Mouse (Mus musculus): ENCODE results near the gene Rasgrf1. TPM values are rescaled to one million over a fixed set of nuclear protein-coding genes. Genes with fewer than 3 reads are reported as not detected.

The Rasgrf1 gene
- polyA plus RNA-seq, 1 experiment from 2014 or later: 0.05 TPM

DNA sequence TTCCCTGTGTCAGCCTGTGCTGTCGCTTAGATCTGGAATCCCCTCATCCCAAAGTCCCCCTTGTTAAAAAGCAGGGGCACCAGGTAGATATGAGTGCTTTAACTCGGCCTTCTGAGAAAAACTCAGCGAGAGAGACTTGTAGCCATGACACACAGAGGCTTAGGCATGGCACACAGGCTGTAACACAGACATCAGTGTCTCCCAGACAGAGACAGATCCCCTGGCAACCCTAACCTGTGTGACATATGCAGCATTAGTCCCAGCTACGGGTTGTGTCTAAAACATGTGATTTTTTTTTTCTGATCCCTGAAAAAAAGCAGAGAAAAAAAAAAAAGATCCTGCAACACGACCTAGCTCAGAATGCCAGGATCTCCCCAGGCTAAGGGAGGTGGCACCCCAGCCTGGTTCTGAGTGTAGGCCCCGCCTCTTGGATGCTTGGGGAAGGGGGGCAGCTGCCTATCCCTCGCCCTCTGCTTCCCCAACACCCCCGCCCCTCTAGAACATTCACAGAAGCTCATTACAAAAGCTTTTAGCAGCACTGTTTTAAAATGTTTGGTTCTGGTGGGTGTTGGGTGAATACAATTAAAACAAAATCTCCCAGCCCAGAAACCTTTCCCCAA, 39.1 kb upstream of the Rasgrf1 start:
- no peak overlapping the region for H3K9ac ChIP-seq (ENCODE audit: low read depth, low read length)
- TF ChIP-seq CTCF (IDR thresholded peaks at IDR 0.05; ENCODE audit: low read depth): no peak
- H3K9me3 ChIP-seq (replicated peaks; ENCODE audit: low read length): no peaks in the 10 kb centered on the region
- H3K27me3 ChIP-seq (ENCODE audit: insufficient read depth, low read length): peaks cover 17% of the 10 kb centered on the region
- no peaks in the 10 kb centered on the region for H3K4me1 ChIP-seq (replicated peaks; ENCODE audit: insufficient read depth, low read length)
- no peak overlapping the region for H3K27ac ChIP-seq
- no peak overlapping the region for H3K4me2 ChIP-seq (ENCODE audit: low read length)
- ATAC-seq (replicated peaks; ENCODE audit: low FRiP score, low read depth) (no peak), DNase-seq (ENCODE audit: low spot score) (no peak)
- 13% methylated on average over 8 of the region's 8 CpGs for WGBS
- H3K36me3 ChIP-seq (ENCODE audit: insufficient read depth, low read length): no peaks in the 10 kb centered on the region
- no peak overlapping the region for H3K4me3 ChIP-seq (replicated peaks; ENCODE audit: low read depth, low read length)

DNA sequence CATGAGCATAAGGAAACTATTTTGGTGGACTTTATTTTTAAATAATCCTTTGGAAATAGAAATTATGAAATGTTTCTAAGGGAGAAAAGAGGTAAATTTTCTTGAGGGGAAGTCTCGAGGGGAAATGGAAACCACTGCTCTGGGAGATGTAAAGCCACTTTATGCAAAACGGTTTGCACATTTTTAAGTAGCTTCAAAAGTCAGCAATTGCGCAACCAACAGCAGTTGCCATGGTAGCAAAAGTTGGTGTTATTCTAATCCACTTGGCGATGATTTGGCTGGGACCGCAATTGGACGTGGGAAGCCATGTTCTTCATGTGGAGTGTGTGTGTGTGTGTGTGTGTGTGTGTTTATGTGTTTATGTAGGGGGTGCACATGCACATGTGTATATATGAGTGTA, 37.6 kb upstream of the Rasgrf1 start:
- no peaks in the 10 kb centered on the region for H3K4me1 ChIP-seq (replicated peaks; ENCODE audit: insufficient read depth, low read length)
- WGBS: 76% methylated on average over 6 of the region's 6 CpGs
- no peaks in the 10 kb centered on the region for H3K9me3 ChIP-seq (replicated peaks; ENCODE audit: low read length)
- H3K27me3 ChIP-seq (ENCODE audit: insufficient read depth, low read length): peaks cover 17% of the 10 kb centered on the region
- ATAC-seq (replicated peaks; ENCODE audit: low FRiP score, low read depth) (no peak), DNase-seq (ENCODE audit: low spot score) (no peak)
- TF ChIP-seq CTCF (IDR thresholded peaks at IDR 0.05; ENCODE audit: low read depth): no peak
- no peaks in the 10 kb centered on the region for H3K36me3 ChIP-seq (ENCODE audit: insufficient read depth, low read length)
- H3K27ac ChIP-seq: no peak overlapping the region
- no peak overlapping the region for H3K9ac ChIP-seq (ENCODE audit: low read depth, low read length)
- no peak overlapping the region for H3K4me3 ChIP-seq (replicated peaks; ENCODE audit: low read depth, low read length)
- no peak overlapping the region for H3K4me2 ChIP-seq (ENCODE audit: low read length)

DNA sequence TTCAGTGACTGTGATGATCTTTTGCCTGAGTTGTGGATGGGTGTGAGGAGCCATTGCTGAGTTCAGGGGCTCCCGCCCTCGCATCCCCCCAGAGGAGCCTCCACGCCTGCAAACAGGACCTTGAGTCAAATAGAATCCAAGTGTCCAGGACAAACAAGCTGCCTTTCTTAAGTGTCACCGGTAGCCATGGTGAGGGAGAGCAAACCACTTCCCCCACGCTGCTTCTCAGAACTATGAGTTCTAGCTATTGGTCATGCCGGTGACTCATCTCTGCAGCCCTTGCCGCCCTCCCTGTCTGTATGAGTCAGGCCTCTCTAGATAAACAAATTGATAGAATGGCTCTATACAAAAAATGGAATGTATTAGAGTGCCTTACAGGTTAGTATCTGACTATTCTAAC, 35.3 kb upstream of the Rasgrf1 start:
- H3K4me1 ChIP-seq (replicated peaks; ENCODE audit: insufficient read depth, low read length): no peaks in the 10 kb centered on the region
- DNase-seq (ENCODE audit: low spot score): no peak
- no peak overlapping the region for H3K4me2 ChIP-seq (ENCODE audit: low read length)
- no peaks in the 10 kb centered on the region for H3K36me3 ChIP-seq (ENCODE audit: insufficient read depth, low read length)
- no peak overlapping the region for H3K9ac ChIP-seq (ENCODE audit: low read depth, low read length)
- ATAC-seq (replicated peaks; ENCODE audit: low FRiP score, low read depth): no peak
- 63% methylated on average over 7 of the region's 7 CpGs for WGBS
- no peak overlapping the region for H3K27ac ChIP-seq
- no peak overlapping the region for H3K4me3 ChIP-seq (replicated peaks; ENCODE audit: low read depth, low read length)
- H3K9me3 ChIP-seq (replicated peaks; ENCODE audit: low read length): 0 out of 2 replicates have a peak, but pooled peaks cover under 1% of the 10 kb centered on the region
- H3K27me3 ChIP-seq (ENCODE audit: insufficient read depth, low read length): peaks cover 21% of the 10 kb centered on the region
- no peak for TF ChIP-seq CTCF (IDR thresholded peaks at IDR 0.05; ENCODE audit: low read depth)

DNA sequence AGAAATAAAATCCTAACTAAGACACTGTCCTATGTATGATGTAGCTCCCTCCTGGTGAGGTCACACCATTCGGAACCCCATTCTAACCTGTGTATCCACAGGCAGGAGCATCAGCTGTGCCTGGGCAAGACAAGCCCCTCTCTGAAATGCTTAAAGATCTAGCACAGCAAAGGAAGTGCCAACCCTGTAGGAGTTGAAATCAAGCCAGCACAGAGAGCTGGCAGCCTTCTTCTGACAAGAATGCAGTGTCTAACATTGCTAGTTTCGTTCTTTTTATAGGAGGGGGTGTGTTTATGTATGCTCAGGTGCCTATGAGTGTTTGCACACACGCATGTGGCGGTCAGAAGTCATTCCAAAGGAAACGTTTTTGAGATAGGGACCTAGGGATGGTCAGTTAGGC, 34.2 kb upstream of the Rasgrf1 start:
- Histone ChIP-seq H3K9me3 (replicated peaks; ENCODE audit: low read length) (0 out of 2 replicates have a peak, but pooled peaks cover 3% of the 10 kb centered on the region), H3K4me1 (replicated peaks; ENCODE audit: insufficient read depth, low read length) (no peaks in the 10 kb centered on the region), H3K4me2 (ENCODE audit: low read length) (no peak overlapping the region), H3K36me3 (ENCODE audit: insufficient read depth, low read length) (no peaks in the 10 kb centered on the region), H3K27ac (no peak overlapping the region), H3K27me3 (ENCODE audit: insufficient read depth, low read length) (peaks cover 26% of the 10 kb centered on the region), H3K9ac (ENCODE audit: low read depth, low read length) (no peak overlapping the region), H3K4me3 (replicated peaks; ENCODE audit: low read depth, low read length) (no peak overlapping the region)
- no peak for DNase-seq (ENCODE audit: low spot score)
- ATAC-seq (replicated peaks; ENCODE audit: low FRiP score, low read depth): no peak
- no peak for TF ChIP-seq CTCF (IDR thresholded peaks at IDR 0.05; ENCODE audit: low read depth)
- 46% methylated on average over 5 of the region's 5 CpGs for WGBS

DNA sequence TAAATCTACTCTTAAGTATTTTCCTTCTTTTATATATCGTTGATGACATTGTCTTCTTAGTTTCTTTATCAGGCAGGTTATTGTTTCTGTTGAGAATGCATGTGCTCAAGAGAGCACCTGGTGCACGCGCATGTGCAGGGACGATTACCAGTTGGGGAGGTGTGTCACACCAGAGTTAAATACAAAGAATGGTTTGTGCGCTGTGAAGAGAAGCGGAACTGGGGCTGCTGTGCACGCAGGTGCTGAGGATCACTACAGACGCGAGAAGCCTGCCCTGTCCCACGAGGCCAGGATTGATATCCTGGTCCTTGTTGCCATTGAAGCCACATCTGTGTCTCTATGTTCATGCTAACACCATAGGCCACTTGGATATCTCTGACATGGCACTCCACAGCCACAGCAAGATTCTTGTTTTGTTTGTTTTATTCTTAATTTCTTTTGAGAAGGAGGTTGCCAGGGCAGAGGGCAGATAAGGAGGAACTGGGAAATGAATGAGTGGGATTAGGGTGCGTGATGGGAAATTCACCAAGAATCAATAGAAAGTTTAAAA, 31.2 kb upstream of the Rasgrf1 start:
- Histone ChIP-seq H3K27me3 (ENCODE audit: insufficient read depth, low read length) (peaks cover 35% of the 10 kb centered on the region), H3K9me3 (replicated peaks; ENCODE audit: low read length) (0 out of 2 replicates have a peak, but pooled peaks cover 3% of the 10 kb centered on the region), H3K27ac (no peak overlapping the region), H3K4me3 (replicated peaks; ENCODE audit: low read depth, low read length) (no peak overlapping the region), H3K4me2 (ENCODE audit: low read length) (no peak overlapping the region), H3K36me3 (ENCODE audit: insufficient read depth, low read length) (no peaks in the 10 kb centered on the region), H3K9ac (ENCODE audit: low read depth, low read length) (no peak overlapping the region), H3K4me1 (replicated peaks; ENCODE audit: insufficient read depth, low read length) (no peaks in the 10 kb centered on the region)
- WGBS: 53% methylated on average over 11 of the region's 11 CpGs
- ATAC-seq (replicated peaks; ENCODE audit: low FRiP score, low read depth) (no peak), DNase-seq (ENCODE audit: low spot score) (no peak)
- TF ChIP-seq CTCF (IDR thresholded peaks at IDR 0.05; ENCODE audit: low read depth): no peak

DNA sequence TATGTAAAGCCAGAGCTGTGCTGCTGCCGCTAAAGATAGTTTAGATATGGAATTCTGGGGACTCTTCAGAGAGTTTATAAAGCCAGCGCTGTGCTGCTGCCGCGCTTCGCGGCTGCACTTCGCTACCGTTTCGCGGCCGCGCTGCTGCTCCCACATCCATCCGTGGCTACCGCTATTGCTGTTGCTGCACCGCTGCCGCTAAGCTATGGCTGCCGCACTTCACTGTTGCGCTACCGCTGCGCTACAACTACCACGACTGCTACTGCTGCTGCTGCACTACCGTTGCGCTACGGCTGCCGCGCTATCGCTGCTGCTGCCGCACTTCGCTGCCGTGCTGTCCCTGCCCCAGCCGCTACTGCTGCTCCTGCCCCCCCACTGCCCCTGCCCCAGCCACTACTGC, 30.1 kb upstream of the Rasgrf1 start:
- H3K27ac ChIP-seq: no peak overlapping the region
- H3K9me3 ChIP-seq (replicated peaks; ENCODE audit: low read length): 0 out of 2 replicates have a peak, but pooled peaks cover 3% of the 10 kb centered on the region
- H3K4me1 ChIP-seq (replicated peaks; ENCODE audit: insufficient read depth, low read length): no peaks in the 10 kb centered on the region
- no peak for TF ChIP-seq CTCF (IDR thresholded peaks at IDR 0.05; ENCODE audit: low read depth)
- H3K4me3 ChIP-seq (replicated peaks; ENCODE audit: low read depth, low read length): no peak overlapping the region
- ATAC-seq (replicated peaks; ENCODE audit: low FRiP score, low read depth) (no peak), DNase-seq (ENCODE audit: low spot score) (peak; percentile 25)
- no peak overlapping the region for H3K4me2 ChIP-seq (ENCODE audit: low read length)
- H3K27me3 ChIP-seq (ENCODE audit: insufficient read depth, low read length): peaks cover 28% of the 10 kb centered on the region
- no peak overlapping the region for H3K9ac ChIP-seq (ENCODE audit: low read depth, low read length)
- WGBS: 51% methylated on average over 30 of the region's 31 CpGs
- no peaks in the 10 kb centered on the region for H3K36me3 ChIP-seq (ENCODE audit: insufficient read depth, low read length)
